Mouse (Mus musculus) adrenal gland, adult (tissue): ENCODE results near the gene Lman1l.

Experiments used
- DNase-seq, 2 experiments: peaks; one replicate each; pipeline ENCODE4 v3.0.0; 2022 to 2023; ENCODE audit warnings: low spot score in 1 of 2; ENCODE audit not compliant: inconsistent age in 2 of 2

The Lman1l gene

GRCm38 (mm10) chr9:57620674-57621073 is at the start of gene Lman1l:
Gene Lman1l (minus strand): TSS chr9:57620774.
- DNase-seq = no peak

GRCm38 (mm10) chr9:57669566-57669965 is 49.0 kb upstream of the Lman1l start:
- no peak for DNase-seq

GRCm38 (mm10) chr9:57668277-57668676 is 47.7 kb upstream of the Lman1l start:
- DNase-seq = no peak

GRCm38 (mm10) chr9:57667817-57668216 is 47.2 kb upstream of the Lman1l start:
- no peak for DNase-seq

GRCm38 (mm10) chr9:57667136-57667535 is 46.6 kb upstream of the Lman1l start:
- DNase-seq = no peak

GRCm38 (mm10) chr9:57666536-57666935 is 46.0 kb upstream of the Lman1l start:
- DNase-seq = no peak

- DNase-seq = no peak
Observed at GRCm38 (mm10) chr9:57664616-57665015, 44.0 kb upstream of the Lman1l start.

- DNase-seq = no peak
Observed at GRCm38 (mm10) chr9:57661552-57661951, 41.0 kb upstream of the Lman1l start.

GRCm38 (mm10) chr9:57660501-57660900 is 39.9 kb upstream of the Lman1l start:
- no peak for DNase-seq

- peak; percentile 75 to 91 for DNase-seq
Observed at GRCm38 (mm10) chr9:57659774-57660173, 39.2 kb upstream of the Lman1l start.

GRCm38 (mm10) chr9:57658970-57659369 is 38.4 kb upstream of the Lman1l start:
- no peak for DNase-seq

- no peak for DNase-seq
Observed at GRCm38 (mm10) chr9:57657843-57658242, 37.3 kb upstream of the Lman1l start.

- no peak for DNase-seq
Observed at GRCm38 (mm10) chr9:57656631-57657350, 36.2 kb upstream of the Lman1l start.

GRCm38 (mm10) chr9:57655749-57656148 is 35.2 kb upstream of the Lman1l start:
- peak; percentile 92 to 98 for DNase-seq

- DNase-seq = no peak
Observed at GRCm38 (mm10) chr9:57654966-57655365, 34.4 kb upstream of the Lman1l start.

GRCm38 (mm10) chr9:57653283-57653682 is 32.7 kb upstream of the Lman1l start, which contains the start of gene Csk:
Gene Csk (minus strand): TSS chr9:57653631.
- DNase-seq = no peak

GRCm38 (mm10) chr9:57652855-57653254 is 32.3 kb upstream of the Lman1l start:
- DNase-seq = no peak

- DNase-seq = peak in 1 of 2 experiments; percentile 31
Observed at GRCm38 (mm10) chr9:57652351-57652750, 31.8 kb upstream of the Lman1l start.

GRCm38 (mm10) chr9:57650786-57651311 is 30.3 kb upstream of the Lman1l start:
- peak in 1 of 2 experiments; percentile 47 for DNase-seq

GRCm38 (mm10) chr9:57650130-57650785 is 29.7 kb upstream of the Lman1l start:
- no peak for DNase-seq

- no peak for DNase-seq
Observed at GRCm38 (mm10) chr9:57647286-57648108, 26.9 kb upstream of the Lman1l start.
